Mouse (Mus musculus): ENCODE results near the gene Clns1a. TPM values are rescaled to one million over a fixed set of nuclear protein-coding genes. Genes with fewer than 3 reads are reported as not detected.
A peak's percentile ranks its signal among the peaks of the same experiment; 100 is the strongest.

Clns1a gene
- total RNA-seq (2021), result 10 to 100 TPM; 52.1 to 56.3 TPM
- long read RNA-seq, experiment 1, transcript Clns1a-201 (7 exons, 1,504 nt), result major isoform, 83 of 90 reads
- long read RNA-seq, experiment 1, partial matches to known transcripts, result 0 of 90 reads
- long read RNA-seq, experiment 1, other reads (novel, unspliced or antisense), result 4 of 90 reads
- long read RNA-seq, experiment 2, transcript Clns1a-201 (7 exons, 1,504 nt), result major isoform, 90 of 96 reads
- long read RNA-seq, experiment 2, partial matches to known transcripts, result 1 of 96 reads
- long read RNA-seq, experiment 2, other reads (novel, unspliced or antisense), result 1 of 96 reads

DNA sequence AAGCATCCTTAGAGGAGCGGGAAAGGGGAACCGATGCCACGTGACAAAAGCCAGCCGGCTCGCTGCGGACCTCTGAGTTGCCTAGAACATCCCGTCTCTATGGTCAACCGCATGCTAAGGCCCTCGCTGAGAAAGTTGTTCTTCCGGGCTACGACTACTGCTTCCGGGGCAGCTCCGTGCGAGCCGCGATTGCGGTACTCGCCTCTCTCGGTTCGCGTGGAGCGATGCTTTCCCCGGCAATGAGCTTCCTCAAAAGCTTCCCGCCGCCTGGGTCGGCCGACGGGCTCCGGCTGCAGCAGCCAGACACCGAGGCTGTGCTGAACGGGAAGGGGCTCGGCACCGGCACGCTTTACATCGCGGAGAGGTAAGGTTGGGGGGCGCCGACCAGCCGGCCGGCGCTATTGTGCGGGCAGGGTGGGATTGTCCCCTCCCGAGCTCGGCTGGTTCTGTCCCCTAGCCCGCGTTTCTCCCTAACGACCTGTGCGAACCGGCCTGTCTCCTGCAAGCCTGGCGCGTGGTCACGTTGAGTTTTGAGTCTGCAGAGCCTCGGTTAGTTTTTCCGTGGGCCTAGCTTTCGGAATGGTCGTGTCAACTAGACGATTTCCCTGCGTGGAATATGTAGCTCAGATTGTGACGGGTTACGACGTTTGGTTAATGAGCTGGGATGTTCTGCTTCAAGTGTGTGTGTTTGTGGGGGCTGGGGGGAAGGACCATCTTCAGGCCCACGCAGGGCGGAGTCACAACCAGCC, at the start of gene Clns1a:
Gene Clns1a, plus strand, starts transcription at position 129 of the 749 bp plus-strand sequence.
- peak; percentile 88 to 95 for DNase-seq (ENCODE audit: low spot score in 2 of 2)

GRCm38 (mm10) chr7:97647656-97648055, 48.8 kb upstream of the Clns1a start:
- no peak for DNase-seq (ENCODE audit: low spot score in 2 of 2)

DNA sequence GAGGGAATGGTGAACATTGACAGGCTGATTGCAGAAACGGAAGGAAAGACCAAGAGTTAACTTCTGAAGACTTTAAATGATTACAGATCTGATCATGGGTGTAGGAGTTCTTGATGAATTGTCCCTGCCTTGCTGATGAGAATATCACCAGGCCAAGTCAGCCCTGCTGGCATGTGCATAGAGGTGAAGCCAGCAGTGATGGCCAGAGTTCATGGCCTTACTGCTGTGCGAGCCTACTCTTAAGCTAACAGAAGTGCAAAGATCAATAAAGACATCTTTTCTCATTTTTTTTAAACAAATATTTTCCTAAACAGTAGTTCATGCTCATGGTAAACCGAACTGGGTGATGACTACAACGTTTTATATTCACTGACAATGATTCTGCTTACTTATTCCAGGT, 45.7 kb upstream of the Clns1a start:
- no peak for DNase-seq (ENCODE audit: low spot score in 2 of 2)

DNA sequence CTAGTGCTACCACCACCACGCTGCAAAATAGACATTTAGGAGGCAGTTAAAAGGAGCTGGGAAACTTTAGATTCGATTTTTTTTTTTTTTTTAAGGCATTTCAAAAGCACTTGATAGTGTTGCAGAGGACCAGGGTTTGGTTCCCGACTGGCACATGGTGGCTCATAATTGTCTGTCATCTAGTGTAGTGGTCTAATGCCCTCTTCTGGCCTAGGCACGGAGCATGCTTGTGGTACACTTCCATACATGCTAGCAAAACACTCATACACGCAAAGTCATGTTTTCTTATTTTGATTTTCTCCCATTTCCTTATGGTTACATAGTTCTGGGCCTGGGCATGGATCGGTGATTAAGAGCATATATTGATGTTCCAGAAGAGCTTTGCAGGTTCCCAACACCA, 40.3 kb upstream of the Clns1a start:
- no peak for DNase-seq (ENCODE audit: low spot score in 2 of 2)

- DNase-seq (ENCODE audit: low spot score in 2 of 2), result no peak
Measured at GRCm38 (mm10) chr7:97661634-97662033, 34.8 kb upstream of the Clns1a start.

GRCm38 (mm10) chr7:97679239-97679638, 17.2 kb upstream of the Clns1a start:
- DNase-seq (ENCODE audit: low spot score in 2 of 2), result no peak

DNA sequence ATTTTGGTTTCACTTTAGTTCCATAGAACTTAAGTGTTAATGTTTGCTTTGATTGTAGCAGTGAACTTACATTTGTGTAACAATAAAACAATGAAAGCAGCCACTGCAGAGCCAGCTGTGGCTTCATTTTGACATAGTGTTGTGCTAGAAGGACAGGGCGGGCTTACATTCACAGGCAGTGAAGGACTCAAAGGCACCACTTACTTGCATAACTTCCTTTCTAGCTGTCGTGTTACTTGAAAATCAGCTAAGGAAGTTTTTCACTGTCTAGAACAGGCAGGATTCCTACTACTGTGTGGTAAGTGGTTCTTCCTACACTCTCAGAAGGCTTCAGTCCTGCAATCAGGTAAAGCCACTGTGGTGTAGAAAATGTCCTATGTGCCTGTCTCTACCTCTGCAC, 8.6 kb upstream of the Clns1a start:
- no peak for DNase-seq (ENCODE audit: low spot score in 2 of 2)

DNA sequence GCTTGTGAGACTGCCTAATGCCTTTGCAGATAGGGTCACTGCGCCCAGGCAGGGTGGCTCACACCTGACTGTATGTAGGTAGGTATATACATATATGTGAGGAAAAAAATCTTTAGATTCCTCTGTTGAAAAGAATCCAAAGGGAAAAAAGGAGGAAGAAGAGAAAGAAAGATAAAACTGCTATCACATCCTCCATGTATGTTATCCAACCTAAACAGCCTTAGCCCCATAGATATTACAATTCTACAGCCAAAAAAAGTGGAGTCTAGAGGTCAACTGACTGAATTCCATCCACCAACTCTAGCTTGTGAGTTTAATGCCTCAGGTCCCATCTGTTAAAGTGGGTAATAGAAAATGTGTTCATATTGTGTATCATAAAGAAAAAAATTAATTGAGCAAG, 993 bp upstream of the Clns1a start:
- no peak for DNase-seq (ENCODE audit: low spot score in 2 of 2)

DNA sequence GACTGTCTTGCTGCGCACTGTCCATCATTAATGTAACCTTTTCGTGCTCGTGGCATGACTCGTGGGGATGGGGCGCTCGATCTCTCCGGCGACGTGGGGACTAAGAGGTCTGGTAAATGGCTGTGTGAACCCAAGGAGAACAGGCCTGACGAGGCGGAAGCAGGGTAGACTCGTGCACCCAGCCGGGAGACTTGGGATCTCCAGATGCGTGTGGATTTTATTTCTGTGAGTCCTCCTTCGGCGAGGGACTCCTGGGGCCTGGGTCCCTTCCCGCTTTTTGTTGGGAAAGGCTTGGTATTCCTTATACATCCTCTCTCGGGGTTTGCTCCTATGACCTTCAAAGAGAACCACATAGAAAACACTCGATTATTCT, 315 bp upstream of the Clns1a start:
- peak in 1 of 2 experiments; percentile 17 for DNase-seq (ENCODE audit: low spot score in 2 of 2)

DNA sequence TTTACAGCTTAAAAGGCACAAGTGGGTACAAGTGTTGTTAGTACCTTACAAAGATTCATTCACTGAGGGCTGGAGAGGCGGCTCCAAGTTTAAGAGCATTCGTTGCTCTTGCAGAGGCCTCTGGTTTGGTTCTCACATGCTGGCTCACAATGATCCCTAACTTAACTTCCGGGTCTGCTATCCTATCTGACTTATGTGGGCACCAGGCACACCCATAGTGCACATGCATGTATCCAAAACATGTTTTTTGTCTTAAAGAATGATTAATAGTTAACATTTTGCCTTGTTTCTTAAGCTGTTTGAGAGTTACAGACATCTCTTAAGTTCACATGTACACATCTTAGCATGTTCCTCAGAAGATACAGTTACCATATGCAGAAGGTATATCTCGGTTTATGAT, 3.7 kb downstream of the Clns1a start:
- no peak for DNase-seq (ENCODE audit: low spot score in 2 of 2)

DNA sequence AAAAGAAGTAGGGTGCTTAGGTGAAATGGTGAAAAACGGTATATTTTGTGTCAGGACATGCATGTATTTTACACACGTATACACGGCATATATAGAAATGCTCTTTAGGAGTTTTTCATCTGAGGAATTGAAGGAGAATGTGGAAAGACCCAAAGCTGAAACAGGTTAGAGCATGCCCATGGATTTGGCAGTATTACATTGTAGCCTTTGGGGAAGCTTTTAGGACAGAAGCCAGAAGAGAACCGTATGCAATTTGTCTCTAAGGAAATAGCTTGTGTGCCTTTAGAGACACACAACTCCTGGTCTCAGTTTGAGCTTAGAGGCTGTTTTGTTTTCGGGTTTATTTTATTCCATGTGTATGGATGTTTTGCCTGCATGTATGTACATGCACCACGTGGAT, 4.7 kb downstream of the Clns1a start:
- DNase-seq (ENCODE audit: low spot score in 2 of 2), result no peak

DNA sequence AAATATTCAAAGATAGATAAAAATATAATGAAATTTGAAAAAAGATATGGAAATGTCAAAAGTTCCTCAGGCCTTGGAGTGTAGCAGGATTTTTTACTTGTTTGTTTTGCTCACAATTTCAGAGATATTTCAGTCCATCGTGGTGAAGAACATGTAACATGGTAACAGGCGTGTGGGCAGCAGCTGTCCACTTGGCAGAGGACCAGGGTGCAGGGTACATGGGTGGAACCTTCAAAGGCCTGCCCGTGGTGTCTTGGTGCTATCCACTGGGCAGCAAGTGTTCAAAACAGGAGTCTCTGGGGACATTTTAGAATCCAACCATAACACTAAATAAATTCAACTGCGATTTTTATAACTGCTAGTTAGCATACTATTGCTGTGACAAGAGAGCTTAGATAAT, 10.7 kb downstream of the Clns1a start:
- DNase-seq (ENCODE audit: low spot score in 2 of 2), result no peak

GRCm38 (mm10) chr7:97707809-97708208, 11.4 kb downstream of the Clns1a start:
- no peak for DNase-seq (ENCODE audit: low spot score in 2 of 2)

DNA sequence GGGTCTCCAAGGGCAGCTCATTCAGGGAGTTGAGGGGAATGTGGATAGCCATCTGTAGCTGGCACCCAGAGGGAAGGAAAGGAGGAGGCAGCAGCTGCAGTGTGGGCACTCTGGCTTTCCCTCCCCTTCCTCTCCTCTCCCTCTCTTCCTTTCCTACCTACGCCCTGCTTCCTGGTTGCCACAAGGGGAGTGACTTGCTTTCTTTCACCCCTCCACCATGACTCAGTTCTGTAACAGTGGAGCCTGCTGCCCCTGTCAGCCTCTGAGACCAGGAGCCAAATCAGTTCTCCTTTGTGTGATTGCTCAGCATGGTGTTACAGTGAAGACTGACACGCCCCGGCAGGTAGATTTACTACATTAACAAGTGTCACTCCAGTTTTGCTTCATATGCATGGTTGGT, 12.8 kb downstream of the Clns1a start:
- no peak for DNase-seq (ENCODE audit: low spot score in 2 of 2)

DNA sequence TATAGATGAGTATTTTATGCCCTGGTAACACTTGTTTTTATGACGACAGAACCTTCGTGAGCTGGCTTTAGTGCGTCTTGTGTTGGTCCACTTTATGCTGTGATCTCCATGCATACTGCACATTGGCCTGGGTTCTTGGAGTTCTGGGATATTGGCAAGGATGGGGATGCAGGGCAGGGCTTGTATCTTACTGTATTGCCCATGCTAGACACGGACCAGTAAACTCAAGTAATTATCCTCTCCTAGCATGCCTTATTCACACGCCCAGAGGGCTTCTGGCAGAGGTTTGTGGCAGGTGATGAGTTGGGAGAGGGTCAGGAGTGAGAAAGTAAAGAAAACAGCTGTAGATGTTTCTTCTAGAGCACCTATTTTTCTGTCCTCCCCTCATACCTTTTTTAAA, 18.2 kb downstream of the Clns1a start:
- DNase-seq (ENCODE audit: low spot score in 2 of 2), result no peak

GRCm38 (mm10) chr7:97717326-97717725, 20.9 kb downstream of the Clns1a start:
- no peak for DNase-seq (ENCODE audit: low spot score in 2 of 2)

- no peak for DNase-seq (ENCODE audit: low spot score in 2 of 2)
Measured at GRCm38 (mm10) chr7:97719078-97719477, 22.6 kb downstream of the Clns1a start.

GRCm38 (mm10) chr7:97720109-97720508, 23.7 kb downstream of the Clns1a start:
- no peak for DNase-seq (ENCODE audit: low spot score in 2 of 2)

DNA sequence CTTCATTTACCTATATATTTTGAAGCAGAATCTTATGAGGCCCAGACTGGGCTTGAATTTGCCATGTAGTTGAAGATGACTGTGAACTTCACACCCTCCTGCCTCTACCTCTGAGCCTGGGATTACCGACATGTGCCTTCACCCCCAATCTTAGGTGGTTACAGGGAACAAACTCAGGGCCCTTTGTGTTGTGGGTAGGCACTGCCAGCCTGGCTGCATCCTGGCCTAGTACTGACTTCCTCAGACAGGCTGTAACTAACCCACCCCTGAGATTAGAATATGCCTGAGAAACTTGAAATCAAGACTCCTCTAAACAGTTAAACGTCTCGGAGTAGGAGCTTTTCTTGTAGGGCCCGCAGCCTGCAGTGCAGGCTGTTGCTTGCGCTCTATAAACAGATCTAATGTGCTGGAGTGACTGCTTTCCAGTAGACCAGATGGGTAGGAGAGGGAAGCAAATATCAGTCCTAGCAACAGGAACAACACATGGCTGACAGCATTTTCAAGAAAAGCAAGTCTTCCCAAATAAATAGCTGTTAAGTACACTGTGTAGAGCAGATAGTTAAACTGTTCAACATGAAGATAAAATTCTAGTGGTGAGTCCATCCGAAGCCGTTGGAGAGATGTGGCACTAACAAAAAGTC, 26.0 kb downstream of the Clns1a start:
- no peak for DNase-seq (ENCODE audit: low spot score in 2 of 2)

DNA sequence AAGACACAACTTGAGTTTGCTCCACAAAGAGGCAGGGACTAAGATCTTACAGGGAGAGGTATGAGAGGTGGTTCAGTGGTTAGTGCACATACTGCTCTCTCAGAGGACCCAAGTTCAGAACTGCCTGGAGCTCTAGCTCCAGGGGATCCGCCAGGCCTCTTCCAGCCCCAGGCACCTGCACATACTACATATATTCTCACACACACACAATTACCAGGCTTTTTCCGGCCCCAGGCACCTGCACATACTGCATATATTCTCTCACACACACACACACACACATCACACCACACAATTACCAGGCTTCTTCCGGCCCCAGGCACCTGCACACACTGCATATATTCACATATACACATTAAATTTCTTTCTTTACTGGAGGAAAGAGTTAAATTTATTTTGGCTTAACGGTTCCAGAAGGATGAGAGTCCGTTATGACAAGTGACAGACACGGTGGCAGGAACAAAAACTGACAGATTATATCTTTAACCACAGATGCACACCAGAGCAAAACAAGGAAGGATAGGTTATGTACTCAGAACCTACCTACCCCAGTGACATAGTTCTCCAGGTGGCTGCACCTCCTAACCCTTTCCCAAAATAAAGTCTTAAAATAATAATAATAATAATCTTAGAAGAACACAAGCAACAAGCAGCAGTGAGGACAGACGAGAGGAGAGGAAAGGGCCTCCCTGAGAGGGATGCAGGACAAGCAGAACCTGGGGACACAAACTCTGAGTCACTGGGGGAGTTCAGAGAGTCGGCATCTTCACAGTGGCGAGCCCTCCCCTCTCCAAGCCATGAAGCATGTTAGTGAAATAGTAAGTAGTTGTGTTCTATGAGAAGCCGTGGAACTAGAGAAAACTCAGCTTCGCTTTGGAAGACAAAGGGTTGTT, 27.5 kb downstream of the Clns1a start:
- DNase-seq (ENCODE audit: low spot score in 2 of 2), result no peak

DNA sequence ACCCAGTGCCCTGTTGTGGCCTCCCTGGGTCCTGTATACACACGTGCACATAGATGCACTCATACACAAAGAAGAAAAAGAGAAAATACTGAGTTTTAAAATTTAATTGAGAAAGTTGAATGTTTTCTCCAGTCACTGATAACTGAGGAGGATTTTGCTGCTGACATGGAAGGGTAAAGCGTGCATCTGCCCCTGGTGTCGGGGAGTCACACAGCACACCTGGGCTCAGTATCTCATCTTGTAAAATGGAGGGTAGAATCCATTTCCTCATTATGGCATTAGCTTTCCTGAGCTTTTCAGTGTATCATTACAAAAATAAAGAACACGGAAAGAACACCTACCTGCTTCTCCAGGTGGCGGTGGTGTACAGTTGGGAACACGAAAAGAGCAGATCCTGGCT, 29.0 kb downstream of the Clns1a start:
- no peak for DNase-seq (ENCODE audit: low spot score in 2 of 2)
